Mouse (Mus musculus): ENCODE measurements around the gene Adgrb2.

GRCm38 (mm10) chr4:129960180-129960944 lies 24.3 kb upstream of the Adgrb2 start:
- TF ChIP-seq USF1 (IDR thresholded peaks at IDR 0.05; ENCODE audit: low read depth, low read length) = no peak
- no peak; the same call in 1 of the 2 replicates for TF ChIP-seq MXI1 (IDR thresholded peaks at IDR 0.05; ENCODE audit: low read depth, low read length)
- no peak for TF ChIP-seq NELFE (IDR thresholded peaks at IDR 0.05; ENCODE audit: low read depth, low read length)
- no peak for TF ChIP-seq POLR2AphosphoS2 (IDR thresholded peaks at IDR 0.05; ENCODE audit: low read depth, low read length)

Measured in CH12.LX (cell line).